Mouse (Mus musculus): ENCODE data around the gene Ppp1r1c. TPM values are rescaled to one million over a fixed set of nuclear protein-coding genes. Genes with fewer than 3 reads are reported as not detected.

Gene Ppp1r1c
- polyA plus RNA-seq (2012), result 0.02 TPM in 1 of 2 replicates, not detected in the other

DNA sequence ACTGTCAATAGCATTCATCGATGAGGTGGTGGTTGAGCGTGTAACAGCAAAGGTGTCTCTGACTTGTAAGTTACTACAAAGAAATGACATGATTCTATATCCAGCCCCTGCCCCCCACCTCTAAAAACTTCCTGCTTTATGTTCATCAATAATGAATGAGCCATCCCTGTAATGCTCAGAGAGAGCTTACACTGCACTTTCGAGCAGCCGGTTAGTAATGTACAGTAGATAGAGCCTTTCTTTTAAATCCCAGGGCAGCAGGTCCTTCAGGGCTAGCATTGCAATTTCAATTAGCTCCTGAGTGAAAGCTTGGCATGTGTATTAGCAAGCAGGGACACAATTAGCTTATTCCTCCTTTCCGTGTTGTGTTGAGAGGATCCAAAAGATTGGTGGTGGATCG is at the start of gene Ppp1r1c:
Gene Ppp1r1c (plus strand): TSS at position 206 of the 400 bp plus-strand sequence.

Other genes starting within 250 kb of the Ppp1r1c start
- gene Itprid2, start 72.4 kb upstream of the Ppp1r1c start, polyA plus RNA-seq (2012), result 10.2 and 21.0 TPM in 2 replicates